ENCODE assay signal across 12 mouse cellular contexts in the genomic region with DNA sequence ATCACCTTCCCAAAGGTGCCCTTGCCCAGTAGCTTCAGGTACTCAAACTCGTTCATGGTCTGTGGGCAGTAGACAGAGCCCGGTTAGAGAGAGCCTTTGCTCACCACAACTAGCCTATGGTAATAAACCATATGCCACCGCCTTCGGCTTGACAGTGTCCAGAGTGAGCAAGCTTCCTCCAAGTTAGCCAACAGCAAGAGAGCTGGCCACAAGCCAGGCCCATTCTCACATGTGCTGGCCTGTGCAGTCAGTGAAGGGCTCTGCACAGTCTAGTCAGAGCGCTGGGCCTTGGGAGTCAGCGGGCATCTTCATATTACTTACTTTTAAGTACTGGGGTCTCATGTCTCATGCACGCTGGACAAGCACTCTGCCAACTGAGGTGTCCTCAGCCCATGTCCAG. TPM values are rescaled to one million over a fixed set of nuclear protein-coding genes. Genes with fewer than 3 reads are reported as not detected.
DNase-seq lines count a peak whose midpoint lies in the region; ATAC-seq lines count a peak whose summit lies in the region.
"Had no signal": no experiment of that assay in that cellular context is flagged by ENCODE, and none has a peak within 500 bp of the region (broad histone marks: within the 10 kb centered on the region; RNA-seq: fewer than 3 reads in every experiment).

No protein-coding gene starts in this region.

- H3K36me3 ChIP-seq in hindbrain, embryonic 12.5 days, result peaks cover 80% of the 10 kb centered on the region
- H3K36me3 ChIP-seq in hindbrain, embryonic 16.5 days (ENCODE audit: control insufficient read depth, insufficient read depth, low read length), result peaks cover 49% of the 10 kb centered on the region
- H3K36me3 ChIP-seq in neural tube, embryonic 13.5 days, result peaks cover 95% of the 10 kb centered on the region
- H3K36me3 ChIP-seq in neural tube, embryonic 15.5 days, result peaks cover 76% of the 10 kb centered on the region

- peak; percentile 60 for DNase-seq in cerebellum, adult 11 months
- DNase-seq in neural tube, embryonic 10.5 days (ENCODE audit: extremely low spot score, low spot score), result no peak

- no peaks in the 10 kb centered on the region for H3K27me3 ChIP-seq in hindbrain, embryonic 12.5 days
- H3K27me3 ChIP-seq in hindbrain, embryonic 16.5 days (replicated peaks; ENCODE audit: control insufficient read depth, insufficient read depth, low read length), result no peaks in the 10 kb centered on the region
- H3K27me3 ChIP-seq in neural tube, embryonic 13.5 days, result no peaks in the 10 kb centered on the region
- H3K27me3 ChIP-seq in neural tube, embryonic 15.5 days (replicated peaks), result no peaks in the 10 kb centered on the region
- H3K27me3 ChIP-seq: embryonic facial prominence, embryonic 12.5 days; kidney, embryonic 15.5 days had no signal

- ATAC-seq in cerebellum, adult (ENCODE audit: insufficient number of reproducible peaks, low FRiP score, low TSS enrichment), result no peak
- ATAC-seq in hindbrain, embryonic 12.5 days (ENCODE audit: low FRiP score), result no peak
- ATAC-seq in hindbrain, embryonic 16.5 days, result no peak
- no peak for ATAC-seq in neural tube, embryonic 13.5 days (ENCODE audit: low read depth)
- ATAC-seq in neural tube, embryonic 15.5 days (ENCODE audit: low FRiP score), result no peak
- no peak for ATAC-seq in erythroid progenitor cell, adult 5-6 weeks (replicated peaks; ENCODE audit: low FRiP score, poor library complexity, severe bottlenecking)
- ATAC-seq: liver, postnatal 0 days had no signal

- H3K4me1 ChIP-seq in hindbrain, embryonic 12.5 days, result peaks cover 46% of the 10 kb centered on the region
- H3K4me1 ChIP-seq in hindbrain, embryonic 16.5 days (ENCODE audit: control insufficient read depth, insufficient read depth, low read depth, low read length), result peaks cover 31% of the 10 kb centered on the region
- H3K4me1 ChIP-seq in neural tube, embryonic 13.5 days (replicated peaks), result peaks cover 59% of the 10 kb centered on the region
- peaks cover 43% of the 10 kb centered on the region for H3K4me1 ChIP-seq in neural tube, embryonic 15.5 days

- 91% methylated on average over 7 of the region's 7 CpGs for WGBS in hindbrain, embryonic 12.5 days
- WGBS in hindbrain, embryonic 16.5 days, result 83% methylated on average over 7 of the region's 7 CpGs
- 93% methylated on average over 7 of the region's 7 CpGs for WGBS in neural tube, embryonic 13.5 days
- WGBS in neural tube, embryonic 15.5 days, result 77% methylated on average over 7 of the region's 7 CpGs

- H3K4me2 ChIP-seq in hindbrain, embryonic 12.5 days (replicated peaks), result no peak overlapping the region
- no peak overlapping the region for H3K4me2 ChIP-seq in hindbrain, embryonic 16.5 days (ENCODE audit: low read length)
- no peak overlapping the region for H3K4me2 ChIP-seq in neural tube, embryonic 13.5 days
- no peak overlapping the region for H3K4me2 ChIP-seq in neural tube, embryonic 15.5 days
- H3K4me2 ChIP-seq: embryonic facial prominence, embryonic 12.5 days; kidney, embryonic 15.5 days had no signal

- H3K9me3 ChIP-seq in hindbrain, embryonic 12.5 days (replicated peaks), result no peaks in the 10 kb centered on the region
- H3K9me3 ChIP-seq in hindbrain, embryonic 16.5 days (ENCODE audit: control insufficient read depth, low read length), result no peaks in the 10 kb centered on the region
- no peaks in the 10 kb centered on the region for H3K9me3 ChIP-seq in neural tube, embryonic 13.5 days
- H3K9me3 ChIP-seq in neural tube, embryonic 15.5 days (replicated peaks), result no peaks in the 10 kb centered on the region
- H3K9me3 ChIP-seq: embryonic facial prominence, embryonic 12.5 days; kidney, embryonic 15.5 days had no signal

- no peak overlapping the region for H3K4me3 ChIP-seq in hindbrain, embryonic 12.5 days
- no peak overlapping the region for H3K4me3 ChIP-seq in hindbrain, embryonic 16.5 days (ENCODE audit: low read length)
- H3K4me3 ChIP-seq in neural tube, embryonic 13.5 days, result no peak overlapping the region
- no peak overlapping the region for H3K4me3 ChIP-seq in neural tube, embryonic 15.5 days (replicated peaks)
- H3K4me3 ChIP-seq: embryonic facial prominence, embryonic 12.5 days; kidney, embryonic 15.5 days; left cerebral cortex, adult 2 months had no signal

- H3K27ac ChIP-seq in hindbrain, embryonic 12.5 days, result peak overlapping the region; percentile 35; the same call in 1 of the 2 replicates
- H3K27ac ChIP-seq in hindbrain, embryonic 16.5 days (ENCODE audit: low read depth, low read length), result no peak overlapping the region
- H3K27ac ChIP-seq in neural tube, embryonic 13.5 days (replicated peaks), result 0 out of 2 replicates have a peak overlapping the region, but pooled peaks have one; percentile 5
- H3K27ac ChIP-seq in neural tube, embryonic 15.5 days (replicated peaks), result 0 out of 2 replicates have a peak overlapping the region, but pooled peaks have one; percentile 18
- H3K27ac ChIP-seq: embryonic facial prominence, embryonic 12.5 days; kidney, embryonic 15.5 days; left cerebral cortex, adult 2 months had no signal

- H3K9ac ChIP-seq in hindbrain, embryonic 12.5 days, result no peak overlapping the region
- H3K9ac ChIP-seq in hindbrain, embryonic 16.5 days (ENCODE audit: low read depth, low read length), result no peak overlapping the region; the same call in 1 of the 2 replicates
- 0 out of 2 replicates have a peak overlapping the region, but pooled peaks have one; percentile 5 for H3K9ac ChIP-seq in neural tube, embryonic 13.5 days
- no peak overlapping the region for H3K9ac ChIP-seq in neural tube, embryonic 15.5 days (replicated peaks)
- H3K9ac ChIP-seq: embryonic facial prominence, embryonic 12.5 days; kidney, embryonic 15.5 days; liver, postnatal 0 days had no signal

RNA-seq across cellular contexts. Expression of gene Siva1, which starts 14.1 kb away (rescaled TPM):
- polyA plus RNA-seq in hindbrain, embryonic 12.5 days (2016; fragmentation: Nextera tagmentation; extraction: Ambion mirVana), result 100 and 124 TPM in 2 replicates
- polyA plus RNA-seq in hindbrain, embryonic 16.5 days (2015; fragmentation: Nextera tagmentation; extraction: Ambion mirVana), result 48.1 and 57.5 TPM in 2 replicates
- 66.3 and 75.0 TPM in 2 replicates for polyA plus RNA-seq in neural tube, embryonic 13.5 days (2015; fragmentation: Nextera tagmentation; extraction: Ambion mirVana)
- polyA plus RNA-seq in neural tube, embryonic 15.5 days (2015; fragmentation: Nextera tagmentation; extraction: Ambion mirVana), result 48.0 and 96.7 TPM in 2 replicates
- total RNA-seq in erythroid progenitor cell, adult 5-6 weeks (2015; ENCODE audit: low replicate concordance), result 62.0 and 125 TPM in 2 replicates
- 136 and 176 TPM in 2 replicates for total RNA-seq in erythroid progenitor cell, adult 5-6 weeks (2017; ENCODE audit: low replicate concordance)

RNA-seq across cellular contexts. Expression of gene Akt1, which starts 16.1 kb away (rescaled TPM):
- 154 and 156 TPM in 2 replicates for polyA plus RNA-seq in hindbrain, embryonic 12.5 days (2016; fragmentation: Nextera tagmentation; extraction: Ambion mirVana)
- polyA plus RNA-seq in hindbrain, embryonic 16.5 days (2015; fragmentation: Nextera tagmentation; extraction: Ambion mirVana), result 55.6 and 62.3 TPM in 2 replicates
- polyA plus RNA-seq in neural tube, embryonic 13.5 days (2015; fragmentation: Nextera tagmentation; extraction: Ambion mirVana), result 73.4 and 101 TPM in 2 replicates
- polyA plus RNA-seq in neural tube, embryonic 15.5 days (2015; fragmentation: Nextera tagmentation; extraction: Ambion mirVana), result 70.5 and 120 TPM in 2 replicates
- 22.6 and 24.1 TPM in 2 replicates for total RNA-seq in erythroid progenitor cell, adult 5-6 weeks (2015; ENCODE audit: low replicate concordance)
- total RNA-seq in erythroid progenitor cell, adult 5-6 weeks (2017; ENCODE audit: low replicate concordance), result 24.5 and 40.9 TPM in 2 replicates

RNA-seq across cellular contexts. Expression of gene Zbtb42, which starts 20.0 kb away (rescaled TPM):
- polyA plus RNA-seq in hindbrain, embryonic 12.5 days (2016; fragmentation: Nextera tagmentation; extraction: Ambion mirVana), result 5.8 and 7.5 TPM in 2 replicates
- polyA plus RNA-seq in hindbrain, embryonic 16.5 days (2015; fragmentation: Nextera tagmentation; extraction: Ambion mirVana), result 2.4 and 4.0 TPM in 2 replicates
- polyA plus RNA-seq in neural tube, embryonic 13.5 days (2015; fragmentation: Nextera tagmentation; extraction: Ambion mirVana), result 2.1 TPM in 2 replicates
- 1.8 and 2.4 TPM in 2 replicates for polyA plus RNA-seq in neural tube, embryonic 15.5 days (2015; fragmentation: Nextera tagmentation; extraction: Ambion mirVana)
- total RNA-seq in erythroid progenitor cell, adult 5-6 weeks (2015; ENCODE audit: low replicate concordance), result 10.1 TPM in 1 of 2 replicates, not detected in the other
- total RNA-seq in erythroid progenitor cell, adult 5-6 weeks (2017; ENCODE audit: low replicate concordance), result 0.39 TPM in 1 of 2 replicates, not detected in the other

RNA-seq across cellular contexts. Expression of gene Adssl1, which starts 38.8 kb away (rescaled TPM):
- 3.3 and 5.0 TPM in 2 replicates for polyA plus RNA-seq in hindbrain, embryonic 12.5 days (2016; fragmentation: Nextera tagmentation; extraction: Ambion mirVana)
- 7.7 and 7.9 TPM in 2 replicates for polyA plus RNA-seq in hindbrain, embryonic 16.5 days (2015; fragmentation: Nextera tagmentation; extraction: Ambion mirVana)
- 3.2 and 3.6 TPM in 2 replicates for polyA plus RNA-seq in neural tube, embryonic 13.5 days (2015; fragmentation: Nextera tagmentation; extraction: Ambion mirVana)
- 7.6 and 8.6 TPM in 2 replicates for polyA plus RNA-seq in neural tube, embryonic 15.5 days (2015; fragmentation: Nextera tagmentation; extraction: Ambion mirVana)
- 16.8 and 26.3 TPM in 2 replicates for total RNA-seq in erythroid progenitor cell, adult 5-6 weeks (2015; ENCODE audit: low replicate concordance)
- 2.0 and 14.9 TPM in 2 replicates for total RNA-seq in erythroid progenitor cell, adult 5-6 weeks (2017; ENCODE audit: low replicate concordance)
